Mouse (Mus musculus): Measurements from ENCODE around the gene Rem1. TPM values are rescaled to one million over a fixed set of nuclear protein-coding genes. Genes with fewer than 3 reads are reported as not detected.

Rem1 gene
- total RNA-seq, 2 experiments from 2014 or later, result 0.45 TPM; not detected in 1

GRCm38 (mm10) chr2:152671642-152671999 is 44.9 kb downstream of the Rem1 start:
- ATAC-seq (replicated peaks; ENCODE audit: poor library complexity, severe bottlenecking), result peak; percentile 69

DNA sequence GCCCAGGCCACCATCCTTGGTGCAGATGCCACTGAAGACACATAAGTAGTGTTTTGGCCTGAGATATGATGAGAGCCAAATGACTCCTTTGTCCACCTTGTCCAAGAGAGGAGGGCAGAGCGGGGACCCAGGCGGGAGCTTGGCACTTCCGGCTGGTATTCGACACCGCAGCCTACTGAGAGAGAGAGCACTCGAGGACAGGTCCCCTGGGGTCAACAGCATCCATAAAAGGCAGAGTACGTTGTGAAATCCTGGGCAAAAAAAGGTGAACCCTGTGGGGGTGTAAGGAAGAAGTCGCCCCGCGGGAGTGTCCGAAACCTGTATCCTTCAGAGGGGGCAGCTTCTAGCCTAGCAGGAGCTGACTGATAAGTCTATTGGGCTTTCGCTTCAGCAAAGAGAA is 45.4 kb downstream of the Rem1 start:
- no peak for ATAC-seq (replicated peaks; ENCODE audit: poor library complexity, severe bottlenecking)

GRCm38 (mm10) chr2:152674148-152674547 is 47.4 kb downstream of the Rem1 start:
- ATAC-seq (replicated peaks; ENCODE audit: poor library complexity, severe bottlenecking), result no peak

DNA sequence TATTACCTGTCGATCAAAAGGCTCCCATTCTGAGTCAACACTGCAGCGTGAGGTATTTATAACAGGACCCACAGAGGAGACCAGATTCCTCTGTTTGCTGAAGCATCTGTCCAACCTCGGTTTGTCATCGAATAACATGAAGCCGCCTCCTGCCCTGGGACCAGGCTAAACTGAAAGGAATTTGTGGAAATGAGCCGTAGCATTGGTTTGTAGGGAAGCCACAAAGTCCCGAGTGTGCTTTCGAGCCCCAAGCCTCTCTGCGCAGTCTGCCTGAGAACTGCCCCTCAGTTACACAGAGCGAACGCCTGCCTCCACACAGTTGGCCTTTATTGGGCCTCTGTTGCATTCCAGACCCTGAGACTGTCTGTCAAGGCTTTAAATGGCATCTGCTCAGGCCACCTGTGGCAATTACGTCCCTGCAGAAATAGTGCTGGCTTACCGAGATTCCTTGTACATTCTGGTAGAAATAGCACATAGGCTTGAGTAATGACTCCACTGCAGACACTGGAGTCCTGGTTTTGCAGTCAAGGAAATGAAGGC is 48.6 kb downstream of the Rem1 start:
- no peak for ATAC-seq (replicated peaks; ENCODE audit: poor library complexity, severe bottlenecking)

DNA sequence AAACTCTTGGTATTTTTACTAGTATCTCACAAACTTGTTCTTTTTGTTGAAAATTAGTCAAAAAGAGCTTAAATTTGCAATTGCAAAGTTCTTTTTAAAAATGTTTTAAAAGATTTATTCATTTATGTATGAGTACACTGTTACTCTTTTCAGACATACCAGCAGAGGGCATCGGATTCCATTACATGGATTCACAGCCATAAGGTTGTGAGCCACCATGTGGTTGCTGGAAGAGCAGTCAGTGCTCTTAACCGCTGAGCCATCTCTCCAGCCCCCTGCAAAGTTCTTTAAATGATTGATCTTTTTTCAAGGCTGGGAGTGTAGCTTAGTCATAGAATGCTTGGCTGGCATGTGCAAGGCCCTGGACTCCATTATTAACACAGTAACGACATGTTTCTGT is 51.6 kb downstream of the Rem1 start:
- ATAC-seq (replicated peaks; ENCODE audit: poor library complexity, severe bottlenecking), result peak; percentile 45; the same call in 1 of the 2 replicates

DNA sequence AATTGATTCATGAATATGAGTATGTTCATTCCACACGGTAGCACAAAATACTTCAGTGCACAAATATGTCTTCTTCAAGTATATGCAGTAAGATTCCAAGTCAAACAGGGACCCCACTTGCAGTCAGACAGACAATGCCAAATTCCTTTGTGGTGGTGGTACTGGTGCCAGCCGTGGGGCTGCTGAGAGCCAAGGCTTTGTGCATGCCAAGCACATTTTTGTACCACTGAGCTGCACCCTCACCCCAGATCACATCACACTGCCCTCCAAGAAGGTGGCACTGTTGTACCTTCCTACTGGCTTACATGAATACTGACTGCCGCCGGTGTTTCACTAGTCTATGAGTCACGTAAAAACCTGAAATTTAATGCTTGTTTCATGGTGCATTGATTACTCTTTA is 52.2 kb downstream of the Rem1 start:
- ATAC-seq (replicated peaks; ENCODE audit: poor library complexity, severe bottlenecking), result no peak

DNA sequence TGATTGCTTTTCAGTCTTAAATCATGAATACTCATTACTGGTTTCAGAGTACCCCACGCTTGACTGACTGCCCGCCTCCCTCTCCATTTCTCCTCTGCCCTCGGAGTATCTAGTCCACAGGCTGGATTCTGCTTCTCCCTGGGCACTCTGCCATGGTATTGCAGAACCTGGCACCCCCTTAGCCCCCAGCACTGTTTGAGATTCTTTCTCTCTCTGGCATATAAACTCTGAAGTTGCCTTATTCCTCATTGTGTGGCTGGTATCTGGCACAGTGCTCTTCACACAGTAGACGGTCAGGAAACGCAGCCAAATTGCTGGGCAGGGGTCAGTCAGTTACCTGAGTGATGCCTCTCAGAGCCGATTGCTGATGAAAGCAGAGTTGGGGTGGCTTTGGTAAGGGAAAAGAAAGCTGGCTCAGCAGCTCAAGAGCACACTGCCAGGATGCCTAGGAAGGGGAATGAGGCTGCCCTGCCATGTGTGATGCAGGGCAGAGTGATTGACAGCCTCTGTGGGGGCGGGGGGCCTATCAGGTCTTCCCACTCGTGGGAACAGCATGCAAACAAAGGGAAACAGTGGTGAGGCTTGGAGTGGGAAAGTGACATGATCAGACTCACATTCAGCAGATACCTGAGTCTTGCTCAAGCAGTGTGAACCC is 53.1 kb downstream of the Rem1 start:
- no peak for ATAC-seq (replicated peaks; ENCODE audit: poor library complexity, severe bottlenecking)

DNA sequence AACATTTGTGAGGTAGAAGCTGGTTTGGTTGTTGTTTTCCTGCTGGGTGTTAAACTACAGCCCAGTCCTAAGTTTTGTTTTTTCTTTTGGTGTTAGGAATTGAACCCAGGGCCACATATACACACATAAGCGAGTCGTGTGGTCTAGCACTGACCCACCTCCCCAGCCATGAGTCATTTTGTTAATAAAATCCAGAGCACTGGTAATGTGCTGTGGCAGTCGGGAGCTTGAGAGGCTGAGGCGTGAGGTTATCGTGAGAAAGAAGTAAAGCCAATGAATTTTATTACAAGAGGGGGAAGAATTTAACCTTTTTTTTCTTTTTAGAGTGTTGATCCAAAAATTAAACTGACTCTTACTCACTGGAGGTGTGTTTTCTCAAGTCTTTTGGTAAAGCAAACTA is 56.3 kb downstream of the Rem1 start:
- ATAC-seq (replicated peaks; ENCODE audit: poor library complexity, severe bottlenecking), result no peak

Other genes starting within 250 kb of the Rem1 start
- gene Sox12, start 228.9 kb upstream of the Rem1 start, total RNA-seq (2014; fragmentation: Nextera tagmentation), result 8.6 and 10.5 TPM in 2 replicates
- gene Sox12, start 228.9 kb upstream of the Rem1 start, total RNA-seq (2017), result 1.5 and 2.4 TPM in 2 replicates
- 3.7 and 9.4 TPM in 2 replicates for gene Zcchc3, start 211.9 kb upstream of the Rem1 start, total RNA-seq (2014; fragmentation: Nextera tagmentation)
- gene Zcchc3, start 211.9 kb upstream of the Rem1 start, total RNA-seq (2017), result 4.8 and 4.9 TPM in 2 replicates
- 0.75 TPM in 1 of 2 replicates, not detected in the other for gene 6820408C15Rik, start 211.4 kb upstream of the Rem1 start, total RNA-seq (2014; fragmentation: Nextera tagmentation)
- gene 6820408C15Rik, start 211.4 kb upstream of the Rem1 start, total RNA-seq (2017), result not detected in 2 replicates
- gene Defb23, start 162.3 kb upstream of the Rem1 start, total RNA-seq (2014; fragmentation: Nextera tagmentation), result not detected in 2 replicates
- gene Defb23, start 162.3 kb upstream of the Rem1 start, total RNA-seq (2017), result not detected in 2 replicates
- not detected in 2 replicates for gene Defb20, start 149.9 kb upstream of the Rem1 start, total RNA-seq (2014; fragmentation: Nextera tagmentation)
- not detected in 2 replicates for gene Defb20, start 149.9 kb upstream of the Rem1 start, total RNA-seq (2017)
- not detected in 2 replicates for gene Defb22, start 136.8 kb upstream of the Rem1 start, total RNA-seq (2014; fragmentation: Nextera tagmentation)
- gene Defb22, start 136.8 kb upstream of the Rem1 start, total RNA-seq (2017), result not detected in 2 replicates
- gene Defb26, start 115.3 kb upstream of the Rem1 start, total RNA-seq (2014; fragmentation: Nextera tagmentation), result not detected in 2 replicates
- gene Defb26, start 115.3 kb upstream of the Rem1 start, total RNA-seq (2017), result not detected in 2 replicates
- not detected in 2 replicates for gene Defb28, start 108.7 kb upstream of the Rem1 start, total RNA-seq (2014; fragmentation: Nextera tagmentation)
- gene Defb28, start 108.7 kb upstream of the Rem1 start, total RNA-seq (2017), result not detected in 2 replicates
- not detected in 2 replicates for gene Defb29, start 86.9 kb upstream of the Rem1 start, total RNA-seq (2014; fragmentation: Nextera tagmentation)
- gene Defb29, start 86.9 kb upstream of the Rem1 start, total RNA-seq (2017), result not detected in 2 replicates
- gene Gm17416, start 57.6 kb upstream of the Rem1 start, total RNA-seq (2014; fragmentation: Nextera tagmentation), result not detected in 2 replicates
- gene Gm17416, start 57.6 kb upstream of the Rem1 start, total RNA-seq (2017), result not detected in 2 replicates
- gene Defb21, start 54.2 kb upstream of the Rem1 start, total RNA-seq (2014; fragmentation: Nextera tagmentation), result not detected in 2 replicates
- not detected in 2 replicates for gene Defb21, start 54.2 kb upstream of the Rem1 start, total RNA-seq (2017)
- not detected in 2 replicates for gene Defb19, start 46.6 kb upstream of the Rem1 start, total RNA-seq (2014; fragmentation: Nextera tagmentation)
- gene Defb19, start 46.6 kb upstream of the Rem1 start, total RNA-seq (2017), result not detected in 2 replicates
- not detected in 2 replicates for gene Defb45, start 27.6 kb upstream of the Rem1 start, total RNA-seq (2014; fragmentation: Nextera tagmentation)
- not detected in 2 replicates for gene Defb45, start 27.6 kb upstream of the Rem1 start, total RNA-seq (2017)
- not detected in 2 replicates for gene Defb36, start 22.6 kb upstream of the Rem1 start, total RNA-seq (2014; fragmentation: Nextera tagmentation)
- not detected in 2 replicates for gene Defb36, start 22.6 kb upstream of the Rem1 start, total RNA-seq (2017)
- not detected in 2 replicates for gene Defb25, start 3.9 kb upstream of the Rem1 start, total RNA-seq (2014; fragmentation: Nextera tagmentation)
- gene Defb25, start 3.9 kb upstream of the Rem1 start, total RNA-seq (2017), result not detected in 2 replicates
- gene H13, start 42.5 kb downstream of the Rem1 start, total RNA-seq (2014; fragmentation: Nextera tagmentation), result 180 and 213 TPM in 2 replicates
- 150 and 235 TPM in 2 replicates for gene H13, start 42.5 kb downstream of the Rem1 start, total RNA-seq (2017)
- gene Mcts2, start 60.1 kb downstream of the Rem1 start, total RNA-seq (2014; fragmentation: Nextera tagmentation), result 11.7 and 14.5 TPM in 2 replicates
- gene Mcts2, start 60.1 kb downstream of the Rem1 start, total RNA-seq (2017), result 5.7 and 10.9 TPM in 2 replicates
- gene Id1, start 109.3 kb downstream of the Rem1 start, total RNA-seq (2014; fragmentation: Nextera tagmentation), result 5.5 and 7.6 TPM in 2 replicates
- 5.0 and 6.6 TPM in 2 replicates for gene Id1, start 109.3 kb downstream of the Rem1 start, total RNA-seq (2017)
- 6.8 and 13.0 TPM in 2 replicates for gene Cox4i2, start 127.2 kb downstream of the Rem1 start, total RNA-seq (2014; fragmentation: Nextera tagmentation)
- 6.0 TPM in 1 of 2 replicates, not detected in the other for gene Cox4i2, start 127.2 kb downstream of the Rem1 start, total RNA-seq (2017)
- gene Bcl2l1, start 204.8 kb downstream of the Rem1 start, total RNA-seq (2014; fragmentation: Nextera tagmentation), result 13.2 and 27.8 TPM in 2 replicates
- 10.3 and 25.2 TPM in 2 replicates for gene Bcl2l1, start 204.8 kb downstream of the Rem1 start, total RNA-seq (2017)
- 51.4 and 56.0 TPM in 2 replicates for gene Tpx2, start 221.0 kb downstream of the Rem1 start, total RNA-seq (2014; fragmentation: Nextera tagmentation)
- 96.9 and 105 TPM in 2 replicates for gene Tpx2, start 221.0 kb downstream of the Rem1 start, total RNA-seq (2017)